Mouse (Mus musculus) heart, adult 18-20 months (tissue): Measurements from ENCODE around the gene Lrrc56. TPM values are rescaled to one million over a fixed set of nuclear protein-coding genes. Genes with fewer than 3 reads are reported as not detected.
A peak's percentile ranks its signal among the peaks of the same experiment; 100 is the strongest.
"Not testable (repeated sequence)": the region's sequence is repeated elsewhere in the genome, so short reads cannot be mapped to it uniquely, and the experiment has no call there.

ENCODE experiments used
- DNase-seq, 2 experiments: peaks; one replicate each; pipeline ENCODE4 v3.0.0; 2021 to 2022; ENCODE audit warnings: mixed read lengths in 1 of 2
- total RNA-seq, 2 experiments: library from RNA; stranded (reverse); gene quantifications; 2 replicates each; pipeline ENCODE4 v1.2.3; 2021

The Lrrc56 gene
- total RNA-seq, 2 experiments from 2014 or later, result 2.0 to 3.4 TPM

DNA sequence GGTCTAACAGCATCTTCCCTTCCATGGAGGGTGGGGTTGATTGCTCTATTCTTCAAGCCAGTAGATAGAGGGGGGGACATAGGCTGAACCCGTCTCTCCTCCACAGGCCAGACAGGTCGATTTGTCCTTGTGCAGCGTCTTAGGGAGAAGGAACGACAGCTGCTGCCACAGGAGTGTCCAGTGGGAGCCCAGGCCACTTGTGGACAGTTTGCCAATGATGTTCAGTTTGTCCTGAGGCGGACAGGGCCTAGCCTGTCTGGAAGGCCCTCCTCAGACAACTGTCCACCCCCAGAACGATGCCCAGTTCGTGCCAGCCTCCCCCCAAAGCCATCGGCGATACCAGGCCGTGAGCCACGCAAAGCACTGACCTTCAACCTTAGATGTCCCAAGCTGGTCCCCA, 22.9 kb downstream of the Lrrc56 start:
- no peak for DNase-seq

DNA sequence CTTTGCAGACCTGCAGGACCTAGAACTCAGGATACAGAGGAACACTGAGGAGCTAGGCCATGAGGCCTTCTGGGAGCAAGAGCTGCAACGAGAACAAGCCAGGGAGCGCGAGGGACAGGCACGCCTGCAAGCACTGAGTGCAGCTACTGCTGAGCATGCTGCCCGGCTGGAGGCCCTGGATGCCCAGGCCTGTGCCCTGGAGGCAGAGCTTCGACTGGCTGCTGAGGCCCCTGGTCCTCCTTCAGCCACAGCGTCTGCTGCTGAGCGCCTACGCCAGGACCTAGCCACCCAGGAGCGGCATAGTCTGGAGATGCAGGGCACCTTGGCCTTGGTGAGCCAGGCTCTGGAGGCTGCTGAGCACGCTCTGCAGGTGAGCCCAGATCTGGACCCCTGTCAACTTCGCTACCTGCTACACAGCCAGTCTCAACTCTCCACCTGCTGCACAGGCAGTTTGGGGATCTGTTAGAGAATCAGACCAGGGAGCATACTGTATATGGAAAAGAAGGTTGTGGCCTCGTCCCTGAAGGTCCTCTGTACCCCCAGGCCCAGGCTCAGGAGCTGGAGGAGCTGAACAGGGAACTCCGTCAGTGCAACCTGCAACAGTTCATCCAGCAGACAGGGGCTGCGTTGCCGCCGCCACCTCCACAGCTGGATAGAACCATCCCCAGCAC, 23.5 kb downstream of the Lrrc56 start:
- no peak for DNase-seq

DNA sequence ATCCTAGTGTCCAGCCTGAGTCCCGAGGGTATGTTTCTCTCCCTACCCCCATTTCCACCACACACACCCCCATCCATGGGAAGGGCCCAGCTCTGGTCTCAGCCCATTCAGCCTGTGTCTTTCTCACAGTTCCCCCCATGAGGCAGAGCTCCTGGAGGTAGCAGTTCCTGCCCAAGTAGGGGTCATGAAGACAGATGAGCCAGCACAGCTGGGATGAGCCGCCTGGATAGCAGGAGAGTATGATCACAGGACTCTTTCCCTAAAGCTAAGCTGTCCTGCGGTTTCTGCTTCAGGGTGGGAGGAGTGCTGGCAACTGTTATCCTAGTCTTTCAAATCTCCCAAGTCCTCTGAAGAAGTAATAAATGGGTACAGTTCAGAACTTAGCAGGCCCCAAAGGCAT, 24.2 kb downstream of the Lrrc56 start:
- no peak for DNase-seq

DNA sequence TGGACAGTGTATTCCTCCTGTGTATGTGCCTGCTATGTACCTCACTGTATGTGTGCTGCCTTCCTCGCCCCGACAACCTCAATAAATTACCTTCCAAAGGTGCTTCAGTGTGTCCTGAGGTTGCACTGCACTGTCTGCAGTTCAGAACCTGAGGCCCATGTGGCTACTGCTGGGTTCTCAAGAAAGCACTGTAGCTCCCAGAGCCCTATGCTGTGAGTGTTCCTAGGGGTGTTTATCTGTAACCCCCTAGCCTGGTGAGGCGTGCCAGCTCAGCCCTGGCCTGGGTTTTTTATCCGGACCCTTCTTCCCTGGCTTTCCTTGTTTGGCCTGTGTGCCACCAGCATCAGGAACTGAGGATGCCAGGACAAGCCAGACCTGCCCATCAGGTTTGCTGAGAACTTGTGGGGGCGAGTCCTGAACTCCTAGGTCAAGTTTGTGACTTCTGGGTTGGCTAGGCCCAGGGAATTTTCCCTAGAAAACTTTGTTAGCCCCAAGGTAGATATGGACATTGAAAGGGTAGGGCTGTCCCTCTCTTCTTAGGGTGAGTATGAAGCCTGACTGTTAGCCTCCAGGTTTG, 24.7 kb downstream of the Lrrc56 start:
- no peak for DNase-seq

DNA sequence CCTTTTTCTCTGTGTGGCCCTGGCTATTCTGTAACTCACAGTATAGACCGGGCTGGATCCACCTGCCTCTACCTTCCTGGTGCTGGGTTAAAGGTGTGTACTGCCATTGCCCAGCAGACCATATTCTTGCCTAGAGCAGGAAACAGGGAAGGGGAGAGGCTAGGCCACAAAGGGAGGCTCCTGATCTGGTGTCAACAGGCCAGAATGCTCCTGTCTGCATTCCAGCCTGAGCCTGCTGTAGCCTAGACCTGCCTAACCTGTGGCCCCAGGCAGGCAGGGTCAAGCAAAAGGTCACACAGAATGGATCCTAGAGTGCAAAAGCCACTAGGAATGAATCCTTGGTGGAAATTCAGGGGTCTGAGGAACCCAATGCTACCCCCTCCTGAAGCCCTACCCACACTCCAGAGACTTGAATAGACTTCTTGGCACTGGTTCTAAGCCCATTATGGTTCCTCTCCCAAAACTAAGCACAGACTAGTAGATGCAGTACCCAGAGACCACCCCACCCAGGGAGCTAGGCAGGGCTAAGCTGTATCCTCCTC, 25.7 kb downstream of the Lrrc56 start:
- DNase-seq, result no peak

DNA sequence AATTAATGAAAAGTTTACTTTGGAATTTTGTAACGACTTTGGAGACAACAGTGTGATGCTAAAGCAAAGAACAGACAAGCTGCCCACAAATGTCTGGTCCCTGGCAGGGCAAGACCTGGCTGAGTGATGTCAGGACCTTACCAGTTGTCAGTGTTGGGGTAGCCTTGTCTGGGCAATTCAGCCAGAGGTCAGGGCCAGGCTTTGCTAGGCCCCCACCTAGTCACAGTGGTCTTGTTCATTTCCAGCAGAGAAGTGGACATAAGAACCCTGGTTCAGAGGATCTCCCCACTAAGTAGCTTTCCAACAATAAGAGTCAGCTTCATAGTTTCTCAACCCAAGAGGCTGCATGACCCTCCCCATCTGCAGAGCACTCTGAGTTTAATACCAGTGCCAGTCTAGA, 26.4 kb downstream of the Lrrc56 start:
- DNase-seq, result no peak

DNA sequence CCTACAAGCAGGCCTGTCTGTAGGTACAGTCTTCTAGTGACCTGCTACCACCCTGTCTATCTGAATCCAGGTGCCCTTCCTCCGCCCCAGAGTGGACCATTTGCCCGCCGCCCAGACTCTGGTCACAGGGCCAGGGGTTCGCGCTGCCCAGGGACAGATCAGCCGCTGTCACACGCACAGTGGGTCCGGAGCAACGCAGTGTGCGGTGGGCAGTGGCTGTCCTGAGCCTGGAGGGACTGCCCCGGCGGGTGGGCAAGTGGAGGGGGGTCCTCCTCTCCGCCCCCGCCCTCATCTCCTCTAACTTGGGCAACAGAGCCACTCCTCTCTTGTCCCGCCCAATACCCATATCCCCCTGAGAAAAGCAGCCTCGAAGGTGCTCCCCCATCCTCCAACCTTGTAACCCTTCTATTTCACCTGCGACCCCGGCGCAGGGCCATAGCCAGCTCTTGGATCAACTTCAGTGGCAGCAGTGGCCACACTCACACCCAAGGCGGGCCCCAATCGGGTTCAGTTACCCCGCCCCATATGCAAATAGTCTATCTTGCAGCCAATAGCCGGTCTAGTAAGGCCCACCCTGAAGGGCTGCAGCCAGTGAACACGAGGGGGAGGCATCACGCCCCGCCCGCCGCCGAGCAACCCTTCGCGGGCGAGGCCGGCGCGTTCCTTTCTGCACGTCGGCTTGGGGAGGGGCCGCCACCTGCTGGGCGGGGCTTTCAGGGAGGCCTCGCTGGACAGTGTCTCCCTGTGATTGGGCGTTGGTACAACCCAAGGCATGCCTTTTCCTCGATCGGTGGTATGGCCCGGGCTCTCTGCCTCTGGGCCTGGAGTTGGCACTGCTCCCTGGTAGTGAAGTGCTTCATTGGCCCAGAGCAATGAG, 27.5 kb downstream of the Lrrc56 start:
- peak; percentile 96 to 97 for DNase-seq

DNA sequence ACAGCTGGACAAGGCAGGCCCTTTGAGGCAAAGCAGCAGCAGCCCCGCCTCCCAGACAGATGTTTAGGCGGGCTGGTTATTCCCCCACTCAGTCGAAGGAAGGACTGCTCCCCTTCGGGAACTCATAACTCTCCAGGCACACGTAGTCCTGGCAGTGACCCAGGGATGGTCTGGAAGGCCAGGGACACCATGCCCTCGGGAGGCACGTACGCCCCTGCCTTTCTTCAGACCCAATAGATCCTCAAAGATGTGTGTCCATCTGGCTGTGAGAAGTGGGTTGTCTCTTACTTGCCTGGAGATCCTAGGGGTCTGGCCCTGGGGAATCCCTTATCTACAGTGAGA, 28.1 kb downstream of the Lrrc56 start:
- DNase-seq, result no peak

DNA sequence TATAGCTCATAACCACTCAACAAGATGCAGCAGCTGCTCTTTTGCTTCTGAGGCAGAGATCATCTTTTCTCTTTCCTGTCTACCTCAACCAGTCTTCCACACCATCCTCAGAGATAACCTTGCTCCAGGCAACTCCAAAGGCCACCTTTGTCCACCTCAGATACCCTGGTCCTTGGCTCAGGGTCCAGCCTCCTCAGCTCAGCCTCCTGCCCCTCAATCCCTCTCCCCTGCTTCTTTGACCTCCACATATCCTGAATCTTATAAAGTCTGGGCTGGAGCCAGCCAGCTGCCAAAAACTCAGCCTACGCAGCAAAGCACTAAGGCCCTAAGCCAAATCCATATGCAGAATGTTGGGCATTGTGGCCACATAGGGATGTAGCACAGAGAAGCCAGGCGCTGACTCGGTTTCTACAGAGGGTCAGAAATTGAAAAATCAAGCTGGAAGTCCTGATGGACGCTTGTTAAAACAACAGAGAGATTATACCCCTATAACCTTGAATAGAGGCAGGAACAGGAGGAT, 28.8 kb downstream of the Lrrc56 start:
- DNase-seq, result no peak

DNA sequence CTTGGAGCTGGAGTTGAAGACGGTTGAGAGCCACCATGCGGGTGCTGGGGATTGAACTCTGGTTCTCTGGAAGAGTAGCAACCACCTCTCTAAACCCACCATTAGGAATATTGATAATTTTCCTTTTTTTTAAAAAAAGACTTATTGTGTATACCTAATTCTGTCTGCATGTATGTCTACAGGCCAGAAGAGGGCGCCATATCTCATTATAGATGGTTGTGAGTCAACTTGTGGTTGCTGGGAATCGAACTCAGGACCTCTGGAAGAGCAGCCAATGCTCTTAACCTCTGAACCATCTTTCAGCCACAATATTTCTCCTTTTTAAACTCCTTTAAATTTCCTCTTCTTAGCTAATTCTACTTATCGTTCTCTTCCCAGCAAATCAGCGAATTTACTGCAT, 32.6 kb downstream of the Lrrc56 start:
- no peak for DNase-seq

DNA sequence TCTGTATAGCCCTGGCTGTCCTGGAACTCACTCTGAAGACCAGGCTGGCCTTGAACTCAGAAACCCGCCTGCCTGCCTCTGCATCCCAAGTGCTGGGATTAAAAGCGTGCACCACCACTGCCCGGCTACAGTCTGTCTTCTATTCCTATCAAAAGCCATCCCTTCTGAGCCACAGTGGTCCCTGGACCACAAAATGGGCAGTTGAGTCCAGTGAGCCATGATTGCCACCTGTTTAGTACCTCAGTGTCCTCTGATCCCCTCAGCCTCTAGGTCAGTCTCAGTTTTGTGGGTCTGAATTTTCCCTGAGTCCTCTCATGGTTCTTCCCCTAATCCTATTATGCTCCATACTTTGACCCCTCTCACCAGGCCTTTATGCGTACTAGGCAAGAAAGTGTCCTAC, 33.8 kb downstream of the Lrrc56 start:
- DNase-seq, result no peak

DNA sequence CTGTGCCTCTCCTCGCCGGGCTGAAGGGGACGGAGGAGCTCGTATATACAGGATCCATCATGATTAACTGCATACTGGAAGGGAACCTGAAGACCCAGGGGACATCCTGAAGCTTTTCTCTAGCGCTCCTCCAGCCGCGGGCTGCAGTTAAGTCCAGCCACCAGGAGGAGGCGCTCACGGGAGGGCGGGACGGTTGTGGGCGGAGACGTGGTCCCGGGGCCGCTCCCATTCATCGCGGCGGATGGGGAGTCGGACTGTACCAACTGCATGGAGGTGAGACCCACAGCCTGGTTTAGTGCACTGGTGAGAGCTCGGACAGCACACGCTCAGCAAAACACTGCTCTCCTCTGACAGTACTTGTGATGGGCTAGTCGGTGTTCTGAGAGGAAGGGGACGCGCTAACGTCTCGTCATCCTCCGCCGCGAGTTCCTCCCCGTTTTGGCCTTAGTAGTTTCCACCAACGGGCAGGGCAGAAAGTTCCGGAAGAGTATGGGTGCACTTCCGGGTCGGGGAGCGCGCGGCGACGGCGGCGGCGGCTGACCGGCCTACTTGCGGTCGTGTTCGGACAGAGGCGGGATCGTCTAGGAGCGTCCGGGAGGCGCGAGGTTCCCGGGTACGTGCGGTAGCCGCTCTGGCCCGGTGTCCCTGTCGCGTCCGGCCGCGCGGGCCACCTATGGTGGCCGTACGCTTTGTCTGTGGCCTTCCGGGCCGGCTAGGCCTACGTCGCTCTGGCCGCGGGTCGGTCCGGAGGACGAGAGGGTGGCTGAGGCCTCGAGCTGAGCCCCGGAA, 34.5 kb downstream of the Lrrc56 start, which contains the start of gene Phrf1:
Gene Phrf1, plus strand, starts transcription at position 506 of the 789 bp plus-strand sequence.
- DNase-seq, result peak; percentile 91 to 96

DNA sequence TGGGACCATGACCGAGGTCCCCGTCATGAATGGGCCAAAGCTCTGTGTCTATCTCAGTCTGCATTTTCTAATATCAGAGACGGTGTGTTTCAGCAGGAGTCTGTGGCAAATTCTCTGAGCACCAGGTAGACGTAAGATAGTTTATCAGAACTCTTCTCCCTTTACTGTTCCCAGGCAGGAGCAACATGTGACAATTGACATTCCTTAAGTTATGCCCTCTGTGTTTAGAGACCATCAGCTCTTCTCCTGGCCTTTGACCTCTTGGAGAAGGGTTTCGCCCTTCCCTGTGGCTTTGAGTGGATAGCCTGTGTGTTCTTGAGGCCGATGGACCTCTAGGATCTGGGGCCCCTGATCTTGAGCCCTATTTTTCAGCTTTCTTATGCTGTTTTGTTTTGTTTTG, 35.7 kb downstream of the Lrrc56 start:
- no peak for DNase-seq

DNA sequence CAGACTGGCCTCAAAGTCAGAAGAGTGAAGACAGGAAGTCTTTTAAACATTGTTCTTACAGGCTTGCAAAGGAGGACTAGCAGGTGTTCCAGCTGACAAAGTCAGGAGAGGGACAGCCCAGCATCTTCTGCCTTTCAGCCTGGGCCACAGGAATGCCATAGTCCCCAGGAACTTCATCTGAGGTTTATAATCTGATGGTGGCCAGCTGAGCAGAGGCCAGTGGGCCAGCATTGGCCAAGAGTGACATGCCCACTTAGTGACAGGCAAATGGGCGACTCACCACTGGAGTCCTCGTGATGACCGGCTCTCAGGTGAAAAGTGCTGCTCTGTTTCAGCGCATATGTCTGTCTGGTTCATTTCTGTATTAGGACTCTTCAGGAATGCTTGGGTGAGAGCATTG, 36.6 kb downstream of the Lrrc56 start:
- DNase-seq, result no peak

DNA sequence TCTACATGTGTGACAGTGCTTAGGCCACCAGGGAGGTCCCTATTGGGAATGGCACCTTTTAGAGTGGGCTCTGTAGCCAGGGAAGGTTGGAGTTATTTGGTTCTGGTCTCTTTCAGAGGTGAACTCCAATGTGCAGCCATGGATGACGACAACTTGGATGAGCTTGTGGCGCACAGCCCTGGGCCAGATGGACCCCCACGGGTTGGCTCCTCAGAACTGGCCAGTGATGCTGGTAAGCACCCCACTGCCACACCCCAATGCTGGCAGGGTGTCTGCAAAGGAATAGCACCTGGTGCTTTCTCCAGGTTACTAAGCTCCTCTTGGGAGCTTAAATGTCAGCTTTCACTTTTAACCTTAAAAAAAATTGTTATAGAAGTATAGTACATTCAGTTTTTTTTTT, 37.2 kb downstream of the Lrrc56 start:
- DNase-seq, result no peak

DNA sequence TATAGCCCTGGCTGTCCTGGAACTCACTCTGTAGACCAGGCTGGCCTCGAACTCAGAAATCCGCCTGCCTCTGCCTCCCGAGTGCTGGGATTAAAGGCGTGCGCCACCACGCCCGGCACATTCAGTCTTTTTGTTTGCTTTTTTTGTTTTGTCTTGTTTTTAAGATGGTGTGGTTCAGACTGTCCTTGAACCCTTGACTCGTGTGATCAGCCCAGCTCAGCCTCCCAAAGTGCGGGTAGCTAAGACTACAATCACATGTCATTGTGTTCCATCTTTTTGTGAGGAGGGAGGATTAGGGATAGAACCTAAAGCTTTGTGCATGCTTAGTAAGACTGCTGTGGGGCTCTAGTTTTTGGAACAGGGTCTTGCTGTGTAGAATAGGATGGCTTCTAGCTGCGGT, 37.6 kb downstream of the Lrrc56 start:
- DNase-seq, result no peak

DNA sequence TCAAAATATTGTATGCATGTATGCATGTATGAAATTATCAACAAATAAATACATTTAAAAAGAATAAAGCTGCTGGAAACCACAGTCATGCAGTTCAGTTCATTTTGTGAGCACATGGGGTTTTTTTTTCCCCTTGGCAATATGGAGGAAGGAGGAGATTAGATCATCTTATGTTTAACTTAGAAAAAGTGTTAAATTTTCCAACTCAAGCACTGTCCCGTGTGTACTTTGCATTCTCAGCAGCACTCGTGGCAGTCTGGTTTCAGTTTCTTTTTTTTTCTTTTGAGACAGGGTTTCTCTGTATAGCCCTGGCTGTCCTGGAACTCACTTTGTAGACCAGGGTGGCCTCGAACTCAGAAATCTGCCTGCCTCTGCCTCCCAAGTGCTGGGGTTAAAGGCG, 56.5 kb downstream of the Lrrc56 start:
- DNase-seq, result not testable (repeated sequence)

DNA sequence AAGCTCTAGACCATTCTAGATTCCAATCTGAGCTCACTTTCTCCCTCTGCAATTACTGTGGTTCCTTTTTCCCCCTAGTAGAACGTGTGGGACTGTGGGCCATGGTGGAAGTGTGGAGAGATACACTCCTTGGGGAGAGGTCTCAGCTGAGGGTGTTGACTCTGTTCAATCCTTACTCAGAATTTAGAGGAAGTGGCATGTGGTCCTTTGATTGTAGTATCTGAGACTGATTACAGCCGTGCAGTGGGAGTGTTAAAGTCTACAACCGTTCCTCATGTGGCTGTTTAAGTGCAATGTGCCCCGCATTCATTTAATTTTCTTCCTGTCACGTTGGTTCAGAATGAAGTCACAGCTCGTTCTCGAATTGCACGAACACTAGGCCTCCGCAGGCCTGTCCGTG, 62.2 kb downstream of the Lrrc56 start:
- no peak for DNase-seq
